Mouse (Mus musculus) intestine, embryonic 15.5 days (tissue): ENCODE measurements around the gene Fam111a. TPM values are rescaled to one million over a fixed set of nuclear protein-coding genes. Genes with fewer than 3 reads are reported as not detected.

Experiments
- ATAC-seq: fragments of 200-750 bp; cut with Nextera tagmentation; 2 replicates; pipeline ENCODE4 v1.8.0; 2017; ENCODE audit warnings: moderate TSS enrichment, moderate library complexity
- H3K27ac ChIP-seq: fragments of 300-500 bp; sonication (generic); 2 replicates; pipeline ENCODE4 v1.5.1; 2015; ENCODE audit warnings: mild to moderate bottlenecking, inconsistent platforms
- H3K27me3 ChIP-seq: fragments of 300-500 bp; sonication (generic); replicated peaks from 2 replicates; pipeline ENCODE4 v1.6.1; 2015; ENCODE audit warnings: inconsistent platforms
- H3K36me3 ChIP-seq: fragments of 300-500 bp; sonication (generic); 2 replicates; pipeline ENCODE4 v1.6.1; 2015; ENCODE audit warnings: inconsistent platforms
- H3K4me1 ChIP-seq: fragments of 300-500 bp; sonication (generic); replicated peaks from 2 replicates; pipeline ENCODE4 v1.6.1; 2015; ENCODE audit warnings: inconsistent platforms
- H3K4me2 ChIP-seq: fragments of 300-500 bp; sonication (generic); replicated peaks from 2 replicates; pipeline ENCODE4 v1.6.1; 2015; ENCODE audit warnings: mild to moderate bottlenecking, inconsistent platforms
- H3K4me3 ChIP-seq: fragments of 300-500 bp; sonication (generic); replicated peaks from 2 replicates; pipeline ENCODE4 v1.5.1; 2015; ENCODE audit warnings: inconsistent platforms
- H3K9ac ChIP-seq: fragments of 300-500 bp; sonication (generic); 2 replicates; pipeline ENCODE4 v1.6.1; 2015; ENCODE audit warnings: inconsistent platforms
- H3K9me3 ChIP-seq: fragments of 300-500 bp; sonication (generic); 2 replicates; pipeline ENCODE4 v1.6.1; 2016; ENCODE audit warnings: inconsistent platforms
- WGBS: fragments of 180-500 bp; shearing (Covaris S2); methylation state at CpG from one replicate; pipeline ENCODE4 v1.1.7; 2015; 5-methylcytosine and 5-hydroxymethylcytosine counted together
- polyA plus RNA-seq: library from polyadenylated mRNA; unstranded; fragments of >200 nt; fragmentation: Nextera tagmentation; extraction: Ambion mirVana; gene quantifications from 2 replicates; pipeline ENCODE4 v1.2.1, GENCODE M21; 2015

Gene Fam111a
- polyA plus RNA-seq, 1 experiment from 2014 or later, result 20.0 TPM

GRCm38 (mm10) chr19:12567011-12567410 is 21.5 kb downstream of the Fam111a start:
- no peaks in the 10 kb centered on the region for H3K4me1 ChIP-seq
- H3K27me3 ChIP-seq, result no peaks in the 10 kb centered on the region
- no peak overlapping the region for H3K4me2 ChIP-seq
- no peaks in the 10 kb centered on the region for H3K9me3 ChIP-seq
- WGBS, result 54% methylated on average over 4 of the region's 4 CpGs
- H3K4me3 ChIP-seq, result no peak overlapping the region
- no peak overlapping the region for H3K9ac ChIP-seq
- ATAC-seq, result no peak
- no peaks in the 10 kb centered on the region for H3K36me3 ChIP-seq
- no peak overlapping the region for H3K27ac ChIP-seq

- Histone ChIP-seq H3K4me1 (no peaks in the 10 kb centered on the region), H3K9ac (no peak overlapping the region), H3K9me3 (no peaks in the 10 kb centered on the region), H3K27me3 (no peaks in the 10 kb centered on the region), H3K36me3 (no peaks in the 10 kb centered on the region), H3K4me2 (no peak overlapping the region), H3K27ac (no peak overlapping the region), H3K4me3 (no peak overlapping the region)
- 57% methylated on average over 2 of the region's 2 CpGs for WGBS
- ATAC-seq, result no peak
Measured at GRCm38 (mm10) chr19:12570866-12571265, 25.3 kb downstream of the Fam111a start.

- Histone ChIP-seq H3K4me1 (no peaks in the 10 kb centered on the region), H3K9ac (no peak overlapping the region), H3K27me3 (no peaks in the 10 kb centered on the region), H3K9me3 (no peaks in the 10 kb centered on the region), H3K36me3 (no peaks in the 10 kb centered on the region), H3K27ac (no peak overlapping the region), H3K4me2 (no peak overlapping the region), H3K4me3 (no peak overlapping the region)
- no peak for ATAC-seq
- WGBS, result 81% methylated on average over 1 of the region's 1 CpGs
Measured at GRCm38 (mm10) chr19:12571687-12572086, 26.1 kb downstream of the Fam111a start.

- Histone ChIP-seq H3K9me3 (no peaks in the 10 kb centered on the region), H3K4me3 (peak overlapping the region; percentile 34; the same call in 1 of the 2 replicates), H3K4me1 (no peaks in the 10 kb centered on the region), H3K27ac (peak overlapping the region; percentile 45; the same call in 1 of the 2 replicates), H3K9ac (no peak overlapping the region), H3K4me2 (peak overlapping the region; percentile 61), H3K27me3 (no peaks in the 10 kb centered on the region), H3K36me3 (no peaks in the 10 kb centered on the region)
- 83% methylated on average over 1 of the region's 1 CpGs for WGBS
- ATAC-seq, result peak; percentile 54; the same call in 1 of the 2 replicates
Measured at GRCm38 (mm10) chr19:12572614-12573265, 27.2 kb downstream of the Fam111a start.

- peak; percentile 98 for ATAC-seq
- peak overlapping the region; percentile 26; the same call in 1 of the 2 replicates for H3K9ac ChIP-seq
- peak overlapping the region; percentile 45; the same call in 1 of the 2 replicates for H3K27ac ChIP-seq
- H3K36me3 ChIP-seq, result 0 out of 2 replicates have a peak, but pooled peaks cover 4% of the 10 kb centered on the region
- peak overlapping the region; percentile 61 for H3K4me2 ChIP-seq
- WGBS, result 8% methylated on average over 14 of the region's 14 CpGs
- peak overlapping the region; percentile 34 for H3K4me3 ChIP-seq
- no peaks in the 10 kb centered on the region for H3K27me3 ChIP-seq
- H3K9me3 ChIP-seq, result no peaks in the 10 kb centered on the region
- H3K4me1 ChIP-seq, result no peaks in the 10 kb centered on the region
Measured at GRCm38 (mm10) chr19:12573266-12574011, 27.9 kb downstream of the Fam111a start.

GRCm38 (mm10) chr19:12574012-12574407 is 28.5 kb downstream of the Fam111a start:
- Histone ChIP-seq H3K9me3 (no peaks in the 10 kb centered on the region), H3K4me3 (peak overlapping the region; percentile 34), H3K4me1 (no peaks in the 10 kb centered on the region), H3K4me2 (peak overlapping the region; percentile 61), H3K36me3 (0 out of 2 replicates have a peak, but pooled peaks cover 4% of the 10 kb centered on the region), H3K9ac (peak overlapping the region; percentile 26; the same call in 1 of the 2 replicates), H3K27ac (peak overlapping the region; percentile 13; the same call in 1 of the 2 replicates), H3K27me3 (no peaks in the 10 kb centered on the region)
- WGBS, result 22% methylated on average over 5 of the region's 5 CpGs
- no peak for ATAC-seq

- H3K36me3 ChIP-seq, result 0 out of 2 replicates have a peak, but pooled peaks cover 4% of the 10 kb centered on the region
- no peaks in the 10 kb centered on the region for H3K4me1 ChIP-seq
- H3K4me2 ChIP-seq, result peak overlapping the region; percentile 4; the same call in 1 of the 2 replicates
- no peak overlapping the region for H3K9ac ChIP-seq
- H3K27me3 ChIP-seq, result no peaks in the 10 kb centered on the region
- H3K9me3 ChIP-seq, result no peaks in the 10 kb centered on the region
- no peak overlapping the region for H3K27ac ChIP-seq
- no peak for ATAC-seq
- no peak overlapping the region for H3K4me3 ChIP-seq
- WGBS, result 67% methylated on average over 7 of the region's 7 CpGs
Measured at GRCm38 (mm10) chr19:12575107-12575506, 29.6 kb downstream of the Fam111a start.

GRCm38 (mm10) chr19:12575514-12575913 is 30.0 kb downstream of the Fam111a start:
- no peak overlapping the region for H3K4me2 ChIP-seq

GRCm38 (mm10) chr19:12576639-12577038 is 31.1 kb downstream of the Fam111a start:
- H3K9ac ChIP-seq, result no peak overlapping the region
- no peak overlapping the region for H3K4me3 ChIP-seq
- H3K4me1 ChIP-seq, result no peaks in the 10 kb centered on the region
- no peak overlapping the region for H3K27ac ChIP-seq
- no peak overlapping the region for H3K4me2 ChIP-seq
- no peaks in the 10 kb centered on the region for H3K27me3 ChIP-seq
- 0 out of 2 replicates have a peak, but pooled peaks cover 4% of the 10 kb centered on the region for H3K36me3 ChIP-seq
- 83% methylated on average over 2 of the region's 2 CpGs for WGBS
- H3K9me3 ChIP-seq, result no peaks in the 10 kb centered on the region
- ATAC-seq, result no peak

More at GRCm38 (mm10) chr19:12575514-12575913, 30.0 kb downstream of the Fam111a start:
- Histone ChIP-seq H3K9me3 (no peaks in the 10 kb centered on the region), H3K4me3 (no peak overlapping the region), H3K27me3 (no peaks in the 10 kb centered on the region), H3K4me1 (no peaks in the 10 kb centered on the region), H3K36me3 (0 out of 2 replicates have a peak, but pooled peaks cover 4% of the 10 kb centered on the region), H3K9ac (no peak overlapping the region), H3K27ac (no peak overlapping the region)
- 92% methylated on average over 2 of the region's 2 CpGs for WGBS
- no peak for ATAC-seq

- H3K36me3 ChIP-seq, result 0 out of 2 replicates have a peak, but pooled peaks cover 2% of the 10 kb centered on the region
- H3K4me3 ChIP-seq, result no peak overlapping the region
- H3K9ac ChIP-seq, result no peak overlapping the region
- H3K27ac ChIP-seq, result no peak overlapping the region
- no peak for ATAC-seq
- H3K9me3 ChIP-seq, result no peaks in the 10 kb centered on the region
- no peak overlapping the region for H3K4me2 ChIP-seq
- WGBS, result 65% methylated on average over 4 of the region's 4 CpGs
- H3K4me1 ChIP-seq, result no peaks in the 10 kb centered on the region
- H3K27me3 ChIP-seq, result no peaks in the 10 kb centered on the region
Measured at GRCm38 (mm10) chr19:12585310-12585709, 39.8 kb downstream of the Fam111a start.

- Histone ChIP-seq H3K9ac (no peak overlapping the region), H3K36me3 (0 out of 2 replicates have a peak, but pooled peaks cover 2% of the 10 kb centered on the region), H3K9me3 (no peaks in the 10 kb centered on the region), H3K27me3 (no peaks in the 10 kb centered on the region), H3K4me1 (0 out of 2 replicates have a peak, but pooled peaks cover 6% of the 10 kb centered on the region), H3K4me2 (no peak overlapping the region), H3K4me3 (no peak overlapping the region), H3K27ac (no peak overlapping the region)
- ATAC-seq, result no peak
- 4% methylated on average over 1 of the region's 1 CpGs for WGBS
Measured at GRCm38 (mm10) chr19:12591908-12592307, 46.4 kb downstream of the Fam111a start.

GRCm38 (mm10) chr19:12595135-12595529 is 49.6 kb downstream of the Fam111a start:
- H3K27ac ChIP-seq, result 0 out of 2 replicates have a peak overlapping the region, but pooled peaks have one; percentile 86
- H3K36me3 ChIP-seq, result no peaks in the 10 kb centered on the region
- 0 out of 2 replicates have a peak, but pooled peaks cover 6% of the 10 kb centered on the region for H3K4me1 ChIP-seq
- H3K4me3 ChIP-seq, result no peak overlapping the region
- no peak for ATAC-seq
- no peaks in the 10 kb centered on the region for H3K27me3 ChIP-seq
- peak overlapping the region; percentile 95; the same call in 1 of the 2 replicates for H3K4me2 ChIP-seq
- no peaks in the 10 kb centered on the region for H3K9me3 ChIP-seq
- 52% methylated on average over 2 of the region's 2 CpGs for WGBS
- no peak overlapping the region for H3K9ac ChIP-seq
